Mouse (Mus musculus) ovary, postnatal 36 days (tissue): Measurements from ENCODE around the gene Phc2.
A peak's percentile ranks its signal among the peaks of the same experiment; 100 is the strongest.
"Not testable (repeated sequence)": the region's sequence is repeated elsewhere in the genome, so short reads cannot be mapped to it uniquely, and the experiment has no call there.

Experiments
- DNase-seq: peaks from one replicate; pipeline ENCODE4 v3.0.0; 2022; ENCODE audit warnings: low spot score, mixed read lengths

Gene Phc2

DNA sequence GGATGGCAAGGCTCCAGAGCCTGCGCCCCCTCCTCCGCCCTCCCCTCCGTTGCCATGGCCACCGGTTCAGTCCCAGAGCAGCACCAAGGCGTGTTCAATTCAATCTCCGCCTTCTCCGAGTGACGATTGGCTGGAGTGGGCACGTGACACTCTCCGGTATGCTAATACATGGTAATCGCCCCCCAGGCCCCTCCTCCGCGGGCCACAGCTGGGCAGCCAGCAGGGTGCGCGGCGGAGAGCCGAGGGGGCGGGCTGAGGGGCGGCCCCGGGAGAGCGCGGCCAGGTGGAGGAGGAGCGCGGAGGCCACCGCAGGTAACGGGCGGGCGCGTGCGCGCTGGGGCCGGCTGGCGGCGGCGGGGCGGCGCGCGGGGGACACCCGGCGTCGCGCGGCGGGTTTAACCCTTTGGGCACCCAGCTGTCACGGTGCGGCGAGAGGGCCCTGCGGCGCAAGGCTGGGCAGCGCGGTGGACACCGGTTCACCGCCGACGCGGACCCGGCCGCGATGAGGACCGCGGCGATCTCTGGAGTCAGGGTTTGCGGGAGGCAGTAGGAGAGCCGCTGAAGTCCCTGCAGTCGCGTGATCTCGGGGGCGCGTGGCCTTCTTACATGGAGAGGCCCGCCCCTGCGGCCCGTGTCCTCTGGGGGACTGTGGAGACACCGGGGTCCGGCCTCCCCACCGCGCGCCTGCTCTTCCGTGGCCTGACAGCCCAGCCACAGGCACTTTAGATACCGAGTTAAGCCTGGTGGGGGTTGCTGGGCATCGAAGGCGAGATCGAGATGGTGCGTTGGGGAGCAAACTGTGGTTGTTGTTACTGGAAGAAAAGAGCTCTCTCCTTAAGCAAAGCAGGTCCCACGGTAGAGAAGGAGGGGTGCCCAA, at the start of gene Phc2:
TSS of gene Phc2 (plus strand) at position 198 of the 877 bp plus-strand sequence.
- DNase-seq, result peak; percentile 92

DNA sequence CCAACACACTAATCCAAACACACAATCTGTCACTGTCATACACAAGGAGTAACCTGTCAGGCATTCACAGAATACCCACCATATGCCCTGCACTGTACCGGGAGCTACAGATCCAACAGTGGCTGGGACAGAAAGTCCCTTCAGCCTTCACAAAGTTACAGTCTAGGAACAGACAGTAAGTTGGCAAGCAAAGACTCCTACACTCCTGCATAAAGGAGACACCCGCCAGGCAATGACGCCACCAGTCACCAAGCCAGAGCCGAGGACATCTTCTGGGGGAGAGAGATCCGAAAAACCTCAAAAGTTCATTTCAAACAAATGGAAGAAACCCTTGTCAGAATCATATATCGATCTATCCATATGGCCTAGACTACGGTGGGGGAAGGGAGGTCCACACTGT, 47.9 kb upstream of the Phc2 start:
- no peak for DNase-seq

DNA sequence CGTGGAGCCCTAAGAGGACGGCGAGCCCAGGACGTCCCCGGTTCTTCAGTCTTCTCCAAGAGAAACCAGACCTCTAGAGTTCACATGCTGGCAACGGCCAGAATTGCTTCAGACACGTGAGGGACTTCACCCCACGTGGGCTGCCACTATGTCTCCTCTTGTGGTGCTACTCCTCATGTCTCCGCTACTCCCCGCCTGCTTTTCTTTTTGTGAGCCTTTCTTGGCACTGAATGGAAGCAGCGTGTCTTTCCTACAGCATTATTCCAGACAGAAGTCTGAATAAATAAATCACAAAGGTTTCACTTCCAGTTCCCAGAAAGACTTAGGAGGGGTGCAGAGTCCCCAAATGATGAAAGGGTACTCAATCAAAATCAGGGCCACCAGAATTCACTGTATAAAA, 46.8 kb upstream of the Phc2 start:
- DNase-seq, result no peak

DNA sequence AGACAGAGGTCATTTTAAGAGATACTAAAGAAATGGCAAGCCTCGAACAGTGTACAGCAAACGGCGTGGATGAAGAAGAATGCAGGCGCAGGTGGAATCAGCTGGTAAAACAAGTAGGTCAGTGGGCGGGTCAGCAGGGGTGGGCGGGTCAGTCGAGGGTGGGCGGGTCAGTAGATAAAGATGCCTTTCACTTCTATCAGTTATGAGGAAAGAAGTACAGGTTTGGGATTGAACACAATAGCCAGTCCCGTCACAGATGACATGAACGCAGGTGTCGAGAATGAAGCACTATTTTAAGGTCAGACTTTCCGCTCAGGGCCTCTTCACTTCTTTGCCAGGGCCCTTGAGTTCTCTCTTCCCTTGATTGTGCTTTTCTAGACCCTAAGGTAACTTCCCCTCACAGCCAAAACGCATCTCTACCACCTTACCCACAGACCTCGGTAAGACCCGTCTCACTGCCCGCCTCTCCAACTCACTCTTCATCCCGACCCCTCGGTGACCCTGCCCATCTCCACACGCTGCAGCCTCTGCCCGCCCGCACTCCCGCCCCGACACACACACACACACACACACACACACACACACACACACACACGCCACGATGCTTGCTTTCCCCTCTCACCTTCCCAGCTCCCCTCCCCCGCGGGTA, 45.1 kb upstream of the Phc2 start:
- no peak for DNase-seq

DNA sequence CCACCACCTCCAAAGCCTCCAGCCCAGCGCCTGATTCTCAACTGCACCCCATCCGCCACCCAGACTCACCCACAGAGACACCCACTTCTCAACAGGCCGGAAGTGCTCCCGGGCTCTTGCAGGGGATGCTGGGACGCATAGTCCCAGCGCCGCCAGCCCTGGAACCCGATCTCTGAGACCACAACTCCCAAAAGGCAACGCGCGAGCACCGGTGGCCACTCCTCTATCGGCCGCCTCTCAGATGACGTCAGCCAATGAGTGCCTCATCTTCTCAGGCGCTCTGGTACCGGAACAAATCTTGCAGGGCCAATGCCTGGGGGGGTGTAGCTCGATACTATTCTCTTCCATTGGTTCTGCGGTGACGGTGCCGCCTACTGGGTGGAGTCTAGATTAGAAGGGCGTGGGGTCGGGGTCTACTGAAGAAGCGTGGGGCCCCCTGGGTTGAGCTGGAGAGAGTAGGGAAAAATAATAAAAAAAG, 44.5 kb upstream of the Phc2 start, which contains the start of gene Zscan20:
TSS of gene Zscan20 (minus strand) at position 174 of the 478 bp plus-strand sequence.
- peak; percentile 91 for DNase-seq

DNA sequence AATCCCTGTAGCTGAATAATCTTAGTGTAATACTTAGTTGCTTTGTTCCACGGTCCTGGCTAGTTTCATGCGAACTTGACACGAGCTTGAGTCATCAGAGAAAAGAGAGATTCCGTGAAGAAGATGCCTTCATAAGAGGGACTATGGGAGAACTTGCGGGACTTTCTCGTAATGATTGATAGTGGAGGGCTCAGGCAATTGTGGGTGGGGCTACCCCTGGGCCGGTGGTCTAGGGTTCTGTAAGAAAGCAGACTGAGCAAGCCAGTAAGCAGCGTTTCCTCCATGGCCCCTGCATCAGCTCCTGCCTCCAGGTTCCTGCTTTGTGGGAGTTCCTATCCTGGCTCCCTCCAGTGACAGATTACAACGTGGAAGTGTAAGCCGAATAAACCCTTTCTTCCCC, 43.8 kb upstream of the Phc2 start:
- no peak for DNase-seq

DNA sequence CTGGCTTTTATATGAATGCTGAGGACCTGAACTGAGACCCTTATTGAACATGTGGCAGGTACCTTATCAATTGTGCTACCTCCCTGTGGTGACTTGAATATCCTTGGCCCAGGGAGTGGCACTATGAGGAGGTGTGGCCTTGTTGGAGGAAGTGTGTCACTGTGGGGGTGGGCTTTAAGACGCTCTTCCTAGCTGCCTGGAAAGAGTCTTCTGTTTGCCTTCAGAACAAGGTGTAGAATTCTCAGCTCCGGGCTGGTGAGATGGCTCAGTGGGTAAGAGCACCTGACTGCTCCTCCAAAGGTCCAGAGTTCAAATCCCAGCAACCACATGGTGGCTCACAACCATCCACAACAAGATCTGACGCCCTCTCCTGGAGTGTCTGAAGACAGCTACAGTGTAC, 42.8 kb upstream of the Phc2 start:
- not testable (repeated sequence) for DNase-seq

DNA sequence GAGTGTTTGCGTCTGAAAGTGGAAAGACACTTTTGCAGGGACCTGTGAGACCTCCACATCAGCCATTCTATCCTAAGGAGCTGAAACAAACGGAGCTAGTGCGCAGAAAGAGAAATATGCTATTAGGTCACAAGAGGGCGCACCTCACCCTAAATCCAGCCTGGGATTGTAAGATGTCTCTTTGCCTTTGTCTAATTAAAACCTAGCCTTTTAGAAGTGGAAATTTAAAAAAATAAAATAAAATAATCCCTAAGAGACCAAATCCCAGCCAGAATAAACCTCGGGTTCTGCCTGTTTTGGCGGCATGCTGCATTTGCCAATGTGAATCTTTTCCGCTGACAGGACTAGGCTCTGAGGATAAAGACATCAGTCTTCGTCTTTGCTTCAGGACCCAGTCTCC, 41.2 kb upstream of the Phc2 start:
- no peak for DNase-seq

DNA sequence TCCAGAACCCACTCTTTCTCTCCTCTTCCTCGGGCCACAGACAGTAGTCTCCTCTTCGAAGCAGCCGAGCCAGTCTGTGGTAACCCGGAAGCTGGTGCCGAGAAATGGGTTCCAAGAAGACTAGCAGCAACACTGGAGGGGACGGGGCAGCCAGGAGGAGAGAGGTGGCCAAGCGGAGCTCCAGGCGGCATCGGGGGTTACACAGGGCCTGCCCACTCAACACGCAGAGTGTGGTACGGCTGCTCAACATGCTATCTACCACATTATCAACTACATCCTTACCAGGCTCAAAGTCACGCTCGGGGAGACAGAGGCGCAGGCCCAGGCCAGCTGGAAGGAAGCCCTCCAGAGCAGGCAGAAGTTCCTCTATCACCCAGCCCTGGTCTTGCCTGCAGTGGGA, 38.7 kb upstream of the Phc2 start:
- no peak for DNase-seq

DNA sequence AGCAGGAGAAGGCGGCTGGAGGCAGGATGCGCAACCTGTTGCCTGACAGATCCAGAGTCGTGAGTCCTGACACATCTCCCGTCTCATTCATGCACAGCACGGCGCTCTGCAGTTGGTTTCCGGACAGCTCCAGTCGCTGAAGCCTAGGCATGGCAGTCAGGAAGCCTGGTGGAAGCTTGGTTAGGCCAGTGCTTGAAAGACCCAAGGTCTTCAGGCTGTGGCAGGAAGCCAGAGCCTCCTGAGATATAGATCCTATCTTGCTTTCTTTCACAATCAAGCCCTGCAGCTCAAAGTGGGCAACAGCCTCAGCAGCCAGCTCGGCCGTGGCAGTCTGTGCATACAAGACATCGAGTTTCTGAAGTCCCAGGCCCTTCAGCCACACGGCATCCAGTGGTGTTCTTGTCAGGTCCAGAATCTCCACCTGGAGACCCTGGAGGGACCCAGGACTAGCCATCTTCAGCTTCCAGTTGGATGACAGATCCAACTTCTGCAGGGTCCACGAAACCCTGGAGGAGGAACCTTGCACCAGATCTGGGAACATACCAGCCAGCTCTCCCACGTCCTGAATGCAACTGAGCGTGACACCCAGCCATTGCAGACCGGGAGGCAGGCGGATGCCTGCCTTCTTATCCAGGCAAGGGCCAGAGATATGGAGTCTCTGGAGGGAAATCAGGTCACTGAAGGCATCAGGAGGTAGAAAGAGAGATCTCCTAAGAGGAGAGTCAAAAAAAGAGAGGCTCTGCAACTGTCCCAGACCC, 37.0 kb upstream of the Phc2 start:
- DNase-seq, result peak; percentile 40

DNA sequence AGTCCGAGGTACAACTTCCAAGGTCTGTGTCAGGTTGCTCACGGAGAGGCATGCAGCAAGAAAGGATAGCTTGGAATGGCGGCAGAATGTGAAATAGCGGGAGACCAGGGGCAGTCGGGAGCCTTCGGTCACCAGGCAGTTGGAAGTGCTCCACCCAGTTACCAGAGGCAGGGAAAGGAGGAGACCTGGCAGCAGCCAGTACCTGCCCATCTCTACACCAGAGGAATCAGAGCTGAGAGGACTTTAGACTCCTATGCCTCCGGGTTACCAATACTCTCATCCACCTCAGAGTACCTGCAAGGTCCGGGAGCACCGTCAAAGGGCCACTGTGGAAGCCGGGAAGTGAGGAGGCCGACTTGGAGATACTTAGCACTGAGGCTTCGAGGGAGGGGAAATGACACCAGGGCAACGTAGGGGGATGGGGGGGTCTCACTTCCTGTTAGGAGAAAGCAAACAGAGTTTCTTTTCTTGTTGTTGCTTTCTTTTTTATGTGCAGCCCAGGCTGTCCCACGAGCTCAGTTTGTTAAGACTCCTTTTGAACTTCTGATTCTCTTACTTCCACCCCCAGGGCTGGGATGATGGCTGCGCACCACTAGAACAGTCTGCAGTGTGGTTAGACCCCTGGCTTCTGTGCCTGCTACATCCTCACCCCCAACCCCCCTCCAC, 36.1 kb upstream of the Phc2 start, which contains the start of gene Tlr12:
TSS of gene Tlr12 (minus strand) at position 374 of the 666 bp plus-strand sequence.
- no peak for DNase-seq

DNA sequence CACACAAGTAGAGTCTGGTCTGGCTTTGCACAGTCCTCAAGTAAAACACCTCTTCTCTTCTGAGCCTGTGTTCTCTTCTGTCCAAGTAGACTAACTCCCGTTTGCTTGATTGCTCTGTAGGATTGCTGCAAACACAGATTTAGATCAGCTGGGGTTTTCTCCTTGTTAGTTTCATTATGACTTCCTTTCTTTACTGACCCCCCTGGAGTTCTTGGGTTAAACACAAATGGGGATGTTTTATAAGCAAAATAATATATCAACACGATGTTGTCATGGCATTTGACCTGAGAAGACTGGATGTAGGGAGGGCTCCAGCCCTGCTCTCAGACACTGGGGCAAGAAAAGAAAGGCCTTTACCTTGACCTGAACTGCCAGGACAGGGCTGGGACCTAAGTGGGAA, 35.5 kb upstream of the Phc2 start:
- no peak for DNase-seq

DNA sequence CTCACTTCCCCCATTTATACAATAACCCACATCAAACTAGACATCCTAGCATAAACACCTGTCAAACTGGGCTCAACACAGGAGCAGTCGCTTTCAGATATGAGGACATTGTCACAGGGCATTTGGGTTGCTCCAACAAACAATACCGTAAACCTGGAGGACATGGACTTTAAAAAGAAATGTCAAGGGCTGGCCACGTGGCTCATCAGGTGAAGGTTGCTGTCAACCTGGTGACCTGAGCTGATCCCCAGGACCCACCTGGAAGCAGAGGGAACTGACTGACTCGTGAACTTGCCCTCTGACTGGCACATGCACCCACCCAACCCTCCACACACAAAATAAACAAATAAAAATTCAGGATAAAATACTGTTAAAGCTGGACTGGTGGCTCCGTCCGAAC, 33.9 kb upstream of the Phc2 start:
- DNase-seq, result no peak

DNA sequence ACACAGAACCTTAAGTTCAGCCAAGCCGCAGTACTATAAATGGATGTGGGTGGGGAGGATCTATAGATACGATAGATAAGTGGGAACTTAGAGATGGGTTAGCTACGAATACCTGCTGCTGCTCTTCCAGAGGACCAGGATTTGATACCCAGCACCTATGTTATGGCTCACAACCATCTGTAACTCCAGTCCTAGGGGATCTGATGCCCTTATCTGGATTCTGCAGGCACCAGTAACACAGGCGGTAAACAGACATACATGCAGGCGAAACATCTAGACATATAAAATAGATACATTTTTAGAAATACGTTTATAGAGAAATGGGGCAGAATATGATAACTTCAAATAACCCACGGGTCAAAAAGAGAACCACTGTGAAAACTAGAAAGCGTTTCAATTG, 33.4 kb upstream of the Phc2 start:
- DNase-seq, result no peak

DNA sequence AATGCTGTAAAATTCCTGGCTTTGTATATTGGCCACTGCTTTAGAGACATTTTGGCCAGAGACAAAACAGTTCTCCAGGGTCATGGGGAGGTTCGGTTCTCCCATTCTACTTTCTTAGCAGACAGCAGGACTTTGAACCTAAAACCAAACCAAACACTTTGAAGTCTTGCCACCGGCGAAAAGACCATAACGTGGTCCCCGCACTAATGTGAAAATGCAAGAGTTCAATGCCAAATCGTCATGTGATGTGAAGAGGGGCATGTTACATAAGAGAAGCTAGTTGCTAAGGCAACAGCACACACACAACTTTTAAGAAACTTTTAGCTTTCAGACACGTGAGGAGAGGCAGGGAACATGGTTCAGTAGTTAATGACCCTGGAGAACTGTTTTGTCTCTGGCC, 19.1 kb upstream of the Phc2 start:
- no peak for DNase-seq

DNA sequence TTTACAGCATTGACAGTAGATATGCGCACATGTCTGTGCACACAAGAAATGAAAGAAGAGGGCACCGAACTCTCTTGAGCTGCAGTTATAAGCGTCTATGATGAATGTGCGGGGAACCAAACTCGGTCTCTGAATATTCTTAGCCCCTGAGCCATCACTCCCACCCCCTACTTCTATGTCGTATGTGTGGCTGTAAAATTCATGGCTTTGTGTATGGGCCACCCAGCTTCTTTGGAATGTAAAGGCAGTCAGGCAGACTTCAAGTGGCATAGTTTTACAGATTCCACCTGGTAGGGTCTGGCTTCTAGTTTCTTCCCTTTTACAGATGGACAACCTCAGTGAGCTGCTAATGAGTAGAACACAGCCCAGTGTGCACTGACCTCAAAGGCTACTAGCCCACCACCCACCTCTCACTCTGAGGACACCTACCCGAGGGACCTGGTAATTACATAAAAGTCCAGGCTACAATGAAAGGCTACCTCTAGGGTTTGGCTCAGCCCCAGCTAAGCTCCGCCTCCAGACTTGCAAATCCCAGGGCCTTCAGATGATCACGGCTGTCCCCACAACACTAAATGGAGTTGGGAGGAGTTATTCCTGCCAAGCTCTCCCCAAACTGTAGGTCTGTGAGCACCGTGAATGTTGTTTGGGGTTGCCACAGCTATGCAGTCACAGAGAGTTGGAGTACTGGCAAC, 18.5 kb upstream of the Phc2 start:
- no peak for DNase-seq

DNA sequence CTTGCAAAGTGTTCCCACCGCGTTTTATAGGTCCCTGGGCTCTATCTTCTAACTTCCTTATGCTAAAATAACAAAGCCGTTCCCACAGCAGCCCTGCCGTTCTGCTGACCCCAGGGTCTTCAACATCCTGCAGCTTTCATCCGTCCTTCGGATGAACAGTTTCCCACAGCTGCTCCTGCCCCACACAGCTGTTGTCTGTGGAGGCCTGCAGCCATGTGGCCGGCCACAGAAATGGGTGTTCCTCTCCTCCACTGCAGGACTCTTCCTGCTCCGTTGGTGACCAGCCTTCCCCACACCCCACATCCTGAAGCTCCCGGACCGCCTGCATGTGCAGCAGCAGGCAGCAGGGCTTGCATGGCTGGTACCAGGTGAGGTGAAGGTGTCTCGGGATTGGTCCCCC, 17.3 kb upstream of the Phc2 start:
- DNase-seq, result no peak

DNA sequence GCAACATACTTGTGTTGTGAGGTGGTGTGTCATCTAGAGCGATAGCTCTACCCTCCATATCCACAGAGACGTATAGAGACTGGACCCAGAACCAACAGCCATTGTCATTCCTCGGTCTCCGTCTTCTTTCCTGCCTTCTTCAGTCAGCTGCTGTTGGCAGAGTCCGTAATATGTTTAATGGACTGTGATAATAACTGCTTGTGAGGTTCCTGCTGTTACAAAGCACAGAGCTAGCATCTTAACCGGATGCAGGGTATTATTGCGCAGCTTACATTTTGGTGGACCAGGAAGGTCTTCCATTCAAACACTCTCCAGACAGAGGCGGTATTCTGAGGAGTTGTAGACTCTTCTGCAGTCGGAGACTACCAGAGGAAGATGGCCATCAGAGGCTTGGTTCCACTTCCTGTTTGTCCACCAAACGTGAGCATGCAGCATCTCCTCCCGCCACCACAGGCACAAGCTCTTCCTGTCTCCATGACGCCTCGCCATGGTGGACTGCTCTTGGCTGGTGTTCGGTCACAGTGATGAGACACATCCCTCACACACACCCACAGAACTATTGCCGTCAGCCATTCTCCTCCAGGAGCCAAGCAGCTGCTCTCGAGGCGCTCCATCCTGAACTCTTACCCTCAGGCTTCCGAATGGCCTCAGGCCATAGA, 16.1 kb upstream of the Phc2 start:
- DNase-seq, result no peak

DNA sequence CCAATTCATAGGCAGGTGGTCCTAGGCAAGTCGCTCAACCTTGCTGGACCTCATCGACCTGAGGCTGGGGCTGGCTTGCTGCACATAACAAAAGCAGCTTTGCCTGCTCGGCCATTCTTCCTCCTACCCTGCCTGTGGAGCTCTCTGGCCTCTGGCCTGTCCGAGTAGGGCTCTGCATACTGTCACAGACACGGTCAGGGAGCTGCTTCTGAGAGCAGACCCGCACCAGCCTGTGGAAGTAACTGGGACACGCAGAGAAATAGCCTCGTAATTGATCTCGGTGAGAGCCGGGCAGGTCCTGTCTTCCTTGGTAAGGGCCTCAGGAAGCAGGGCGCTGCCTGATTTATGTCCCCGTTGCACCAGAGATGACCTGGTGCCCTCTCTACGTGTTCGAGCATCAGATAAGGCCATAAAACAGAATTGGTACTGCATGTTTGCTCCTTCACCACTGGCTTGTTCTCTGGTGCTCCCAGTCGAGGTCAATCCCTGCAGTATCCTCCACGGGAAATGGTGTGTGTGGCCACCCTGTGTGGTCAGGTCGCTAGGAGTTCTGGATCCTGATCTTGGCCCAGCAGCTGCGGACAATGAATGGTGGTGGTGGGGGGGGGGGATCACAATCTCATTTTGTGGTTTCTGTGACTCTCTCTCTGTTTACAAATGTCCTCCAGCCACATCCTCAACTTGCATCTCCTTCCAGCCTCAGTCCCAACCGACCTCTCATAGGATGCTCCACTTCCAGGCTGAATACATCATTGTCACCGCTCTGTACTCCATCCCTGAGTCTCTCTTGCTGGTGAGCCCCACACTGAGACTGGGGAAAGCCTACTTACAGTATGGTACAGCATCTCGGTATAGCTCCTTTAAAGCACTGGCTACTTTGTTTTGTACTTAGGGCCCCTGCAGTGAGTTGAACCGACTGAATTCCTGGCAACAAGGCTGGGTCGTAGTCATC, 12.5 kb upstream of the Phc2 start:
- no peak for DNase-seq

DNA sequence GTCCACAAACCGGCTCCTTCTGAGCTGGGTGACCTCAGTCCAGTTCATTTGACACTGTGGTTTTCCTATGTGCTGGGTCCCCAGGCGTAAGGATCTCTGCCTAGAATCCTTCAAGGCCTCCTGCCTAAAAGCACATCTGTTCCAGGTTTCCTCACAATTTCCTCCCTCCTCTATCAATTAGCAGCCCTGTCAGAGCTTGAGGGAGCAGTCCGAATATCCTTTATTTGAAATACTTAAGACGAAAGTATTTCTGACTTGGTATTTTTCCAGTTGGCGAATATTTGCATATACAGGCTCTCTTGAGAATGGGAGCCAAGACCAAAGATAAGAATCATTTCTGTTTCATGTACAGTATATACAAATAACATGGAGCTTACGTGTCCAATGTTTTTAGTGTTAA, 8.6 kb upstream of the Phc2 start:
- DNase-seq, result no peak
